Mouse (Mus musculus) G1E (cell line): ENCODE results near the gene Itga9.

Experiments
- CTCF ChIP-seq: IDR thresholded peaks from 2 replicates; pipeline ENCODE4 v1.5.1; 2012; ENCODE audit warnings: low read depth, low read length, inconsistent platforms, mixed read lengths
- TAL1 ChIP-seq: conservative IDR thresholded peaks from 2 replicates; pipeline ENCODE4 v1.6.1; 2012; ENCODE audit warnings: low read depth, low read length, inconsistent platforms, mixed read lengths

DNA sequence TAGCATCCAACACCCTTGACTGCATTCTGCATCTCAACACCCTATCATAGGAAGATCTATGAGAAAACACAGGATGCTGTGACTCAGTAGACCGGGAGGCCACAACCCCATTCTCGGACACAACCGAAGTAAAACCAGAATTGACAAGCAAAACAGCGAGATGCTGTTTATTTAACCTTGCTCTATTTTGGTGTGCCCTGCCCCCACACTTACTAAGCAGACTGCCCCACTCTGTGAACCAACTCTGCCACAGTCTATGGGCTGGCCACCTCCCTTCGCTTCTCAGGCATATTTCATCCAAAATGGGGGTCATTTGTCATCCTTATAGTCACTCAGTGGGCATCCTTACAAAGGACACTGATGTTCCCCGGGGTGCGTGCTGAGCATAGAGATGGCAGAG, 160.5 kb downstream of the Itga9 start:
- TF ChIP-seq CTCF (no peak), TAL1 (no peak)
